Mouse (Mus musculus): ENCODE data around the gene Slc13a2.

- TF ChIP-seq POLR2A (IDR thresholded peaks at IDR 0.05; ENCODE audit: low read depth, low read length) (no peak), CTCF (IDR thresholded peaks at IDR 0.05; ENCODE audit: borderline replicate concordance, insufficient read depth, low read length) (no peak)
Measured at GRCm38 (mm10) chr11:78348474-78348873, 73.5 kb downstream of the Slc13a2 start.

Measured in embryonic fibroblast, embryonic 13.5 days (primary cell).